Mouse (Mus musculus) c-Kit-positive CD71-positive TER-119-positive erythroid progenitor cells, embryonic 14.5 days (primary cell): ENCODE results near the gene Fbxo4.

Experiments
- DNase-seq: peaks from one replicate; pipeline ENCODE4 v3.0.0-alpha.2; 2013; ENCODE audit warnings: low spot score

Fbxo4 gene

GRCm38 (mm10) chr15:3978279-3978678, 1.1 kb downstream of the Fbxo4 start:
- no peak for DNase-seq

DNA sequence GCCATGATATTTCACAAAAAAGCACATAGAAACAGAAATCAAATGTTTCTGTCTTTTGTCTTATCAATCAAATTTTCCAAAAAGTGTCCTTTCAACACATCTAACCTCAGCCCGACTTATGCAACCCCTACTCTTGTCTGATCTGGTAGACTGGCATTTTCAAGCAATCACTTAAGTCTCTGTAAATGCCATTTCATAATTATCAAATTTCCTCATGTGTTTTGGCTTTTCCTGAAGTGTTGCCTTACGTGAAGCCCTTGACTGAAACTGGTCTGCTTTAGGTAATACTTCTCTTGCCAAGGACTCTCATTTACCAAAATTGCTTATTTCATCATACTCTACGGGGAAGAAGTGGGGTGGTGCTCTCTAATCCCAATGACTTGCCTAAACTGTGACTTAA, 6.1 kb downstream of the Fbxo4 start:
- DNase-seq = no peak

GRCm38 (mm10) chr15:3970193-3970592, 9.2 kb downstream of the Fbxo4 start:
- DNase-seq = no peak

GRCm38 (mm10) chr15:3969743-3970142, 9.6 kb downstream of the Fbxo4 start:
- DNase-seq = no peak

- DNase-seq = no peak
These were observed 17.1 kb downstream of the Fbxo4 start for GRCm38 (mm10) chr15:3962251-3962650.

- no peak for DNase-seq
These were observed 19.3 kb downstream of the Fbxo4 start for GRCm38 (mm10) chr15:3960094-3960493.

DNA sequence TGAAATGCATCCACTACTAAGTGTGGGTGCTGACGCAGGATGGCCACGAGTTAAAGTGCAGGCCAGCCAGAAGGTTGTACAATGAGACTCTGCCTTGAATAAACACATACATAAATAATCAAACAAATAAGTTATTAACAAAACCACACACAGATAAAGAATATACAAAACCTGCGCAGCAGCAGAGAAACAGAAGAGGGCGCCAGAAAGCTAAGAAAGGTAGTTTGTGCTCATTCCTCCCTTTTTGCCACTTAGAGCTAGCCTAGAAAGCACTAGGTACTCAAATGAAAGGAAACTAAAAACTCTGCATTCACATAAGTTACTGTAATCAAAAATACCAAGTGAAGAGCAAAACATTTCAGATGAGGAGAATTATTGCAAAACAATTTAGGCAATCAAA, 21.4 kb downstream of the Fbxo4 start:
- DNase-seq = peak; percentile 28

DNA sequence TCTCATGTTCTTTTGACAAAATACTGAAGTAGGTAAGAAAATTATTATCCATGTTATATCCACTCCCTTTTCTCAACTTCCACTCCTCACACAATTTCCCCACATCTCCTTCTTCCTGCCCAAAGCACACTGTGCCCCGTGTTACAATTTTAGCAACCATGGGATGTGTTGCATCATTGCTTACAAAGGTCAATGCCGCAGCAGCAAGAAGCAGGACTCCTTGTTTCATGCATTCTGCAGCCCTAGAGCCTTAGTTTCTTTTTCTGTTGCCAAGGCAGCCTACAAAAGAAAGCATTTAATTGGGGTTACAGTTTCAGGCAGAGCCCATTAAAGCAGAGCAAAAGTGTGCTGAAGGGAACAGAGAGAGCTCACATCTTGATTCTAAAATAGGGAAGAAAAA, 24.4 kb downstream of the Fbxo4 start:
- no peak for DNase-seq

DNA sequence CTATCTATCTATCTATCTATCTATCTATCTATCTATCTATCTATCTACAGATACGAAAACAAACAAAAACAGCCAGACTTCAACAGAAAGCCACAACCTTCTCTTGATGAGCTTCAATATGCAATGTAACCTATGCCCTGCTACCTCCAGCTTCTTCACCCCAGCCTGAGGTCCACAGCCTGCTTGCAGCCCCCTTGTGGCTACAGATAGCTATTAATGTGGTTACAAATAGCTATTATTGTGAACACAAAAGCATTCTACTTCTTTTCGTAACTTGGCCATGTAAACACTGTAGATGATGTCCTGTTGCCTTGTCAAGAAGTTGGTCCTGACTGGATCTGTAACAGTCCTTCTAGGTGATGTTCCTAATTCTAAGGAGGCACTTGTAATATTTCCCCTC, 41.2 kb downstream of the Fbxo4 start:
- no peak for DNase-seq

- no peak for DNase-seq
These were observed 43.3 kb downstream of the Fbxo4 start for GRCm38 (mm10) chr15:3936056-3936455.

DNA sequence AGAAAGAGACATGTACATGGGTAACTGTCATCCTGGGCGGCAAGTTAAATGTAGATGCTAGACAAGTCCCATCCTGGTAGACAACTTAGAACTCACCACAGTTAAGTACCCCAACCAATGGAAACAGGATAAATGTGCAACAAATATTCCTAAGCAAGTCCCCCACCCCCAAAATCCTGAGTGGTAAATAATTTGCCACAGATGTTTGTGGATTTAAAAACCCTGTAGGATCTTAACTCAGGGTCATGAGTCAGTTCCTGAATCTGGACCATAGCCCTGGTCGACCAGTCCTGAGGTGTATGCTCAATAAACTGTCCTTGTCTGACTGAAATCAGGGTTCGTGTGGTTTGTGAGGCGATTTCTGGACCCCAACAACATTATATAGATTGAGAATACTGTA, 45.9 kb downstream of the Fbxo4 start:
- no peak for DNase-seq

- no peak for DNase-seq
These were observed 47.4 kb downstream of the Fbxo4 start for GRCm38 (mm10) chr15:3931931-3932330.
